Mouse (Mus musculus) lung, embryonic 15.5 days (tissue): ENCODE data around the gene Slf1. TPM values are rescaled to one million over a fixed set of nuclear protein-coding genes. Genes with fewer than 3 reads are reported as not detected.

ENCODE experiments used
- polyA plus RNA-seq: library from polyadenylated mRNA; unstranded; fragments of >200 nt; fragmentation: Nextera tagmentation; extraction: Ambion mirVana; gene quantifications from 2 replicates; pipeline ENCODE4 v1.2.1, GENCODE M21; 2015

The Slf1 gene
- polyA plus RNA-seq, 1 experiment from 2014 or later = 39.4 TPM

Other genes starting within 250 kb of the Slf1 start
- 9.3 and 10.3 TPM in 2 replicates for gene 2210408I21Rik, start 67 bp upstream of the Slf1 start, polyA plus RNA-seq